Mouse (Mus musculus) lung, postnatal 0 days (tissue): ENCODE data around the gene Cabp4.
"Not testable (repeated sequence)": the region's sequence is repeated elsewhere in the genome, so short reads cannot be mapped to it uniquely, and the experiment has no call there.

Experiments used
- CTCF ChIP-seq: IDR thresholded peaks from 2 replicates; pipeline ENCODE4 v1.5.1; 2016; ENCODE audit warnings: antibody characterized with exemption, mild to moderate bottlenecking
- EP300 ChIP-seq: IDR thresholded peaks from 2 replicates; pipeline ENCODE4 v1.6.1; 2016; ENCODE audit warnings: antibody characterized with exemption, mild to moderate bottlenecking, control low read depth

GRCm38 (mm10) chr19:4121896-4122295, 21.9 kb downstream of the Cabp4 start:
- not testable (repeated sequence) for TF ChIP-seq CTCF, EP300
